Mouse (Mus musculus) liver, embryonic 14.5 days (tissue): ENCODE measurements around the gene Gabbr2. TPM values are rescaled to one million over a fixed set of nuclear protein-coding genes. Genes with fewer than 3 reads are reported as not detected.

ENCODE experiments used
- ATAC-seq: fragments of 200-750 bp; cut with Nextera tagmentation; 2 replicates; pipeline ENCODE4 v1.8.0; 2017; ENCODE audit warnings: moderate number of reproducible peaks, mild to moderate bottlenecking, moderate library complexity; ENCODE audit not compliant: insufficient read depth
- DNase-seq, 3 experiments: peaks; one replicate each; pipeline ENCODE4 v3.0.0-alpha.2; 2012 to 2013; ENCODE audit warnings: low read depth in 3 of 3, low spot score in 3 of 3
- H3K27ac ChIP-seq: fragments of 300-500 bp; sonication (generic); 2 replicates; pipeline ENCODE4 v1.5.1; 2014; ENCODE audit warnings: moderate library complexity, mild to moderate bottlenecking, control low read depth, inconsistent platforms
- H3K27me3 ChIP-seq: fragments of 300-500 bp; sonication (generic); 2 replicates; pipeline ENCODE4 v1.6.1; 2014; ENCODE audit warnings: mild to moderate bottlenecking, low read length, moderate library complexity; ENCODE audit not compliant: control insufficient read depth, insufficient read depth
- H3K36me3 ChIP-seq: fragments of 300-500 bp; sonication (generic); replicated peaks from 2 replicates; pipeline ENCODE4 v1.6.1; 2014; ENCODE audit warnings: low read depth; ENCODE audit not compliant: control insufficient read depth, insufficient read depth
- H3K4me1 ChIP-seq, 2 experiments: fragments of 200-500 bp in 1 of 2; fragments of 300-500 bp in 1 of 2; sonication (generic) in 1 of 2; replicated peaks; 2 replicates each; pipeline ENCODE4 v1.6.1; 2012 to 2014; ENCODE audit warnings: antibody characterized with exemption in 1 of 2, inconsistent platforms in 1 of 2, low read length in 1 of 2; ENCODE audit not compliant: control insufficient read depth in 2 of 2, insufficient read depth in 2 of 2
- H3K4me2 ChIP-seq: fragments of 300-500 bp; sonication (generic); 2 replicates; pipeline ENCODE4 v1.6.1; 2014; ENCODE audit warnings: low read depth, mild to moderate bottlenecking, control low read depth, moderate library complexity
- H3K4me3 ChIP-seq, 2 experiments: fragments of 200-500 bp in 1 of 2; fragments of 300-500 bp in 1 of 2; sonication (generic) in 1 of 2; 2 replicates each; pipeline ENCODE4 v1.5.1; 2012 to 2014; ENCODE audit warnings: low read depth in 2 of 2, low read length in 2 of 2, mild to moderate bottlenecking in 2 of 2, control low read depth in 1 of 2, inconsistent platforms in 1 of 2, moderate library complexity in 1 of 2; ENCODE audit not compliant: insufficient read depth in 1 of 2
- H3K9ac ChIP-seq: fragments of 300-500 bp; sonication (generic); replicated peaks from 2 replicates; pipeline ENCODE4 v1.6.1; 2014; ENCODE audit warnings: mild to moderate bottlenecking, control low read depth, moderate library complexity
- H3K9me3 ChIP-seq: fragments of 300-500 bp; sonication (generic); 2 replicates; pipeline ENCODE4 v1.6.1; 2016; ENCODE audit warnings: low read length, mixed read lengths; ENCODE audit not compliant: control insufficient read depth
- CTCF ChIP-seq: IDR thresholded peaks from 2 replicates; pipeline ENCODE4 v1.5.1; 2016; ENCODE audit warnings: antibody characterized with exemption, low read depth, control low read depth
- EP300 ChIP-seq: IDR thresholded peaks from 2 replicates; pipeline ENCODE4 v1.6.1; 2016; ENCODE audit warnings: antibody characterized with exemption, low read depth
- WGBS: fragments of 180-500 bp; shearing (Covaris S2); extraction: QIAGEN DNeasy Blood & Tissue Kit; methylation state at CpG from one replicate; pipeline ENCODE4 v1.1.7; 2014; ENCODE audit not compliant: insufficient replicate concordance; 5-methylcytosine and 5-hydroxymethylcytosine counted together
- polyA plus RNA-seq, 2 experiments: library from polyadenylated mRNA; depleted of rRNA in 1 of 2; stranded (reverse) in 1 of 2; unstranded in 1 of 2; fragments of >200 nt; fragmentation: Nextera tagmentation in 1 of 2; extraction: Ambion mirVana in 1 of 2; gene quantifications; 2 replicates each; pipeline versions ENCODE4 v1.2.1 to v1.2.3; 2012 to 2014

Gabbr2 gene
- polyA plus RNA-seq, 2 experiments: 0.07 TPM; not detected in 1

- Histone ChIP-seq H3K4me1 (no peaks in the 10 kb centered on the region), H3K27ac (no peak overlapping the region), H3K4me3 (no peak overlapping the region), H3K9ac (no peak overlapping the region), H3K27me3 (peaks cover 36% of the 10 kb centered on the region), H3K9me3 (no peaks in the 10 kb centered on the region), H3K4me2 (no peak overlapping the region), H3K36me3 (no peaks in the 10 kb centered on the region)
- TF ChIP-seq CTCF (no peak), EP300 (no peak)
- 6% methylated on average over 8 of the region's 8 CpGs for WGBS
- no peak for ATAC-seq
- no peak for DNase-seq
Measured at GRCm38 (mm10) chr4:46992827-46993473, 1.3 kb upstream of the Gabbr2 start.

- peak overlapping the region in 1 of 2 experiments; percentile 10; a peak in 2 of 4 replicates for H3K4me3 ChIP-seq
Measured at GRCm38 (mm10) chr4:46991959-46992316, 265 bp upstream of the Gabbr2 start.

DNA sequence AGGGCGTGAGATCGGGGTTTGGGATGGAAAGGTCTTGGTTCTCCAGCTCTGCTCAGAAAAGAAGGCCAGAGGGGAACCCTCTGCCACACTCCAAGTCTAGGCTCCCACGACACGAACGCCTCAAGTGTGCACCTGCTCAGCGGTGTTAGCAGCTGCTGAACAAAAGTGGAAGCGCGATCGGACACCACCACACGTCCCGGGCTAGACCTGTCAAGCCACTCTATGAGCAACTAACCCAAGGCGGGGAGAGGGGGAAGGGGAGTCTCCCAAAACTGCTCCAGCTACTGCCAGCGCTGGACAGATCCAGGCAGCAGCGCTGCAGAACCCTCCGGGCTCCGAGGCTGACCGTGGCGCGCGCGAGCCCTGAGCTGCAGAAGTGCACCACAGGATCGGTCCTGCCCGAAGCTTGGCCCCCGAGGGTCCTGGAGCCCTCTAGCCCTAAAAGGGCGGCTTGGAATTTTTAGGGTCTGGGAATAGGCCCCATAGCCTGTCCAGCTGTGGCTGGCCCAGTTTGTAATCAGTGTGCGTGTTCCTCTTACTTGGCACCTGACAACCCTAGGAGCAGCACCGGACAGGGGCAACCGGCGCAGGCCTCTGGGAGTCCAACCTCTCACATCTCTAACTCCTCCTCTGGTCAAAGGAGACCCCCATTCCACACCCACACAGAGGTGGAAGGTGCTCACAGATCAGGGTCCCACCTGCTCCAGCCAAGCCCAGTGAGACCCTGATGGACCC, 1.2 kb downstream of the Gabbr2 start:
- no peaks in the 10 kb centered on the region for H3K36me3 ChIP-seq
- WGBS: 5% methylated on average over 29 of the region's 29 CpGs
- TF ChIP-seq EP300: no peak
- TF ChIP-seq CTCF: no peak
- H3K27me3 ChIP-seq: peaks cover 36% of the 10 kb centered on the region
- no peak overlapping the region; the same call in 1 of the 2 replicates for H3K4me2 ChIP-seq
- no peaks in the 10 kb centered on the region for H3K4me1 ChIP-seq
- no peak overlapping the region for H3K4me3 ChIP-seq
- no peak overlapping the region for H3K9ac ChIP-seq
- no peaks in the 10 kb centered on the region for H3K9me3 ChIP-seq
- no peak for ATAC-seq
- no peak for DNase-seq
- no peak overlapping the region for H3K27ac ChIP-seq

More at GRCm38 (mm10) chr4:46991959-46992316, 265 bp upstream of the Gabbr2 start:
- Histone ChIP-seq H3K4me2 (peak overlapping the region; percentile 42), H3K27me3 (peaks cover 36% of the 10 kb centered on the region), H3K9ac (no peak overlapping the region), H3K4me1 (no peaks in the 10 kb centered on the region), H3K27ac (no peak overlapping the region), H3K36me3 (no peaks in the 10 kb centered on the region), H3K9me3 (no peaks in the 10 kb centered on the region)
- ATAC-seq (no peak), DNase-seq (no peak)
- TF ChIP-seq CTCF: no peak
- TF ChIP-seq EP300: no peak
- WGBS: under 1% methylated on average over 31 of the region's 31 CpGs

- no peak overlapping the region for H3K4me3 ChIP-seq
- no peak overlapping the region for H3K27ac ChIP-seq
- TF ChIP-seq EP300: no peak
- TF ChIP-seq CTCF: peak; percentile 51
- 2% methylated on average over 17 of the region's 17 CpGs for WGBS
- H3K27me3 ChIP-seq: peaks cover 36% of the 10 kb centered on the region
- H3K9ac ChIP-seq: no peak overlapping the region
- no peak for ATAC-seq
- no peaks in the 10 kb centered on the region for H3K4me1 ChIP-seq
- H3K36me3 ChIP-seq: no peaks in the 10 kb centered on the region
- H3K9me3 ChIP-seq: no peaks in the 10 kb centered on the region
- DNase-seq: no peak
- no peak overlapping the region for H3K4me2 ChIP-seq
Measured at GRCm38 (mm10) chr4:46989842-46990241, 1.8 kb downstream of the Gabbr2 start.

GRCm38 (mm10) chr4:46988824-46989223, 2.8 kb downstream of the Gabbr2 start:
- ATAC-seq: no peak
- DNase-seq: no peak
- Histone ChIP-seq H3K36me3 (no peaks in the 10 kb centered on the region), H3K9ac (no peak overlapping the region), H3K4me1 (no peaks in the 10 kb centered on the region), H3K27me3 (peaks cover 36% of the 10 kb centered on the region), H3K4me2 (no peak overlapping the region), H3K27ac (no peak overlapping the region), H3K4me3 (no peak overlapping the region), H3K9me3 (no peaks in the 10 kb centered on the region)
- TF ChIP-seq CTCF (no peak), EP300 (no peak)
- 59% methylated on average over 4 of the region's 4 CpGs for WGBS
